Mouse (Mus musculus) MEL (cell line): ENCODE measurements around the gene Ccdc85c. TPM values are rescaled to one million over a fixed set of nuclear protein-coding genes. Genes with fewer than 3 reads are reported as not detected.

ENCODE experiments used
- DNase-seq: peaks from one replicate; pipeline ENCODE4 v3.0.0; 2011; ENCODE audit warnings: low read depth, low spot score
- H3K27ac ChIP-seq: 2 replicates; pipeline ENCODE4 v1.5.1; 2012; ENCODE audit warnings: low read depth, mild to moderate bottlenecking, control low read depth, low read length, moderate library complexity; ENCODE audit not compliant: control insufficient read depth
- H3K27me3 ChIP-seq, 2 experiments: fragments of 150-350 bp in 1 of 2; sonication (generic) in 1 of 2; 2 replicates each; pipeline ENCODE4 v1.6.1; 2012; ENCODE audit warnings: low read length in 2 of 2, mild to moderate bottlenecking in 2 of 2, improper control_type of control experiment in 1 of 2, moderate library complexity in 1 of 2; ENCODE audit not compliant: insufficient read depth in 2 of 2, control insufficient read depth in 1 of 2
- H3K36me3 ChIP-seq, 2 experiments: 2 replicates each; pipeline ENCODE4 v1.6.1; 2012 to 2014; ENCODE audit warnings: low read length in 2 of 2, improper control_type of control experiment in 1 of 2, inconsistent platforms in 1 of 2, mild to moderate bottlenecking in 1 of 2; ENCODE audit not compliant: insufficient read depth in 2 of 2, control insufficient read depth in 1 of 2
- H3K4me1 ChIP-seq, 2 experiments: fragments of 150-350 bp in 1 of 2; sonication (generic) in 1 of 2; 2 replicates each; pipeline ENCODE4 v1.6.1; 2012; ENCODE audit warnings: low read length in 2 of 2, improper control_type of control experiment in 1 of 2, mild to moderate bottlenecking in 1 of 2; ENCODE audit not compliant: insufficient read depth in 2 of 2, control insufficient read depth in 1 of 2
- H3K4me3 ChIP-seq, 2 experiments: fragments of 150-350 bp in 1 of 2; sonication (generic) in 1 of 2; 2 replicates each; pipeline ENCODE4 v1.5.1; 2012; ENCODE audit warnings: low read depth in 2 of 2, low read length in 2 of 2, mild to moderate bottlenecking in 2 of 2, moderate library complexity in 2 of 2, control low read depth in 1 of 2, improper control_type of control experiment in 1 of 2; ENCODE audit not compliant: control insufficient read depth in 1 of 2, insufficient read depth in 1 of 2
- H3K79me2 ChIP-seq: 2 replicates; pipeline ENCODE4 v1.6.1; 2012; ENCODE audit warnings: mild to moderate bottlenecking, low read length, moderate library complexity; ENCODE audit not compliant: control insufficient read depth, poor library complexity, insufficient read depth
- H3K9ac ChIP-seq: 2 replicates; pipeline ENCODE4 v1.6.1; 2012; ENCODE audit warnings: low read depth, mild to moderate bottlenecking, control low read depth, low read length, moderate library complexity; ENCODE audit not compliant: control insufficient read depth, poor library complexity, severe bottlenecking
- H3K9me3 ChIP-seq: fragments of 150-350 bp; sonication (generic); replicated peaks from 2 replicates; pipeline ENCODE4 v1.6.1; 2012; ENCODE audit warnings: mild to moderate bottlenecking, low read length, improper control_type of control experiment, moderate library complexity; ENCODE audit not compliant: insufficient read depth
- CHD1 ChIP-seq: IDR thresholded peaks from 2 replicates; pipeline ENCODE4 v1.6.1; 2012; ENCODE audit warnings: low read depth, mild to moderate bottlenecking, inconsistent platforms, low read length, improper control_type of control experiment
- CHD2 ChIP-seq: IDR thresholded peaks from 2 replicates; pipeline ENCODE4 v1.6.1; 2011; ENCODE audit warnings: low read length, improper control_type of control experiment
- GABPA ChIP-seq: IDR thresholded peaks from 2 replicates; pipeline ENCODE4 v1.6.1; 2012; ENCODE audit warnings: low read depth, mild to moderate bottlenecking, inconsistent platforms, low read length, improper control_type of control experiment, moderate library complexity
- HCFC1 ChIP-seq: IDR thresholded peaks from 2 replicates; pipeline ENCODE4 v1.6.1; 2012; ENCODE audit warnings: low read depth, mild to moderate bottlenecking, inconsistent platforms, low read length, improper control_type of control experiment, moderate library complexity
- JUND ChIP-seq: IDR thresholded peaks from 2 replicates; pipeline ENCODE4 v1.6.1; 2011; ENCODE audit warnings: low read depth, mild to moderate bottlenecking, improper control_type of control experiment, low read length
- KAT2A ChIP-seq: conservative IDR thresholded peaks from 2 replicates; pipeline ENCODE4 v1.6.1; 2012; ENCODE audit warnings: low read depth, low read length, improper control_type of control experiment, inconsistent platforms
- MAFK ChIP-seq: IDR thresholded peaks from 2 replicates; pipeline ENCODE4 v1.6.1; 2011; ENCODE audit warnings: low read depth, mild to moderate bottlenecking, low read length, improper control_type of control experiment, borderline replicate concordance
- MAZ ChIP-seq: IDR thresholded peaks from 2 replicates; pipeline ENCODE4 v1.6.1; 2012; ENCODE audit warnings: low read depth, mild to moderate bottlenecking, inconsistent platforms, low read length, improper control_type of control experiment
- NRF1 ChIP-seq: IDR thresholded peaks from 2 replicates; pipeline ENCODE4 v1.6.1; 2014; ENCODE audit warnings: low read depth, mild to moderate bottlenecking, inconsistent platforms, low read length, improper control_type of control experiment, moderate library complexity; ENCODE audit not compliant: poor library complexity, insufficient read depth, severe bottlenecking
- POLR2AphosphoS2 ChIP-seq: IDR thresholded peaks from 2 replicates; pipeline ENCODE4 v1.6.1; 2011; ENCODE audit warnings: low read length, improper control_type of control experiment
- RCOR1 ChIP-seq: IDR thresholded peaks from 2 replicates; pipeline ENCODE4 v1.6.1; 2012; ENCODE audit warnings: low read depth, mild to moderate bottlenecking, inconsistent platforms, low read length, improper control_type of control experiment
- UBTF ChIP-seq: IDR thresholded peaks from 2 replicates; pipeline ENCODE4 v1.6.1; 2012; ENCODE audit warnings: low read depth, mild to moderate bottlenecking, inconsistent platforms, low read length, improper control_type of control experiment, moderate library complexity, borderline replicate concordance; ENCODE audit not compliant: insufficient read depth
- USF1 ChIP-seq: IDR thresholded peaks from 2 replicates; pipeline ENCODE4 v1.6.1; 2014; ENCODE audit warnings: low read depth, mild to moderate bottlenecking, inconsistent platforms, low read length, improper control_type of control experiment, moderate library complexity
- ZKSCAN1 ChIP-seq: IDR thresholded peaks from 2 replicates; pipeline ENCODE4 v1.6.1; 2012; ENCODE audit warnings: low read depth, mild to moderate bottlenecking, inconsistent platforms, low read length, improper control_type of control experiment, moderate library complexity
- ZMIZ1 ChIP-seq: IDR thresholded peaks from 2 replicates; pipeline ENCODE4 v1.6.1; 2012; ENCODE audit warnings: low read depth, mild to moderate bottlenecking, inconsistent platforms, low read length, improper control_type of control experiment, moderate library complexity
- polyA plus RNA-seq, 2 experiments: library from polyadenylated mRNA; stranded (reverse) in 1 of 2; unstranded in 1 of 2; fragments of >175 nt in 1 of 2; fragments of >200 nt in 1 of 2; gene quantifications; 2 replicates each; pipeline versions ENCODE4 v1.2.1 to v1.2.4; 2012; ENCODE audit warnings: low replicate concordance in 2 of 2, low read depth in 1 of 2; ENCODE audit not compliant: insufficient read length in 2 of 2, insufficient read depth in 1 of 2, missing spikeins in 1 of 2
- total RNA-seq: library from RNA; depleted of rRNA; stranded (reverse); fragments of 300-350 nt; gene quantifications from 2 replicates; pipeline ENCODE4 v1.2.3, GENCODE M21; 2012

The Ccdc85c gene
- total and polyA plus RNA-seq, 3 experiments, result 19.8 to 24.8 TPM; not detected in 1

DNA sequence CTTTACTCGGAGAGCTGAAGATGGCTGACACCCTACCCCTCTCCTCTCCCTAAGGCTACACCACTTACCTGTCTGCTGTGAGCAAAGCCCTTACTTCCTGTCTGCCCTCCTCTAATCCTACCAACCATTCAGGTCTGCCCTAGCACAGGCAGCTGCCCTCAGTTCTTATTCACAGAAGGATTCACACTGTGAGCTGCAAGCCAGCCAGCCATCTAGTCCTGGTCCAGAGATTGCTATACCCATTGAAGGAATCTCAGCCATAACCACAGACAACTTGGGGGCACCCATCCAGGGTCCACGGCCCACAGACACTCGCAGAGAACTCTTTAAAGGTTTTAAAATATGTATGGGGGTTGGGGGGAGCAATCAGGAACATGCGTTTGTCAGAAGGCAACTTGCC, 11.2 kb upstream of the Ccdc85c start:
- Histone ChIP-seq H3K9me3 (no peaks in the 10 kb centered on the region), H3K9ac (no peak overlapping the region), H3K36me3 (no peaks in the 10 kb centered on the region), H3K4me1 (no peaks in the 10 kb centered on the region), H3K27ac (no peak overlapping the region), H3K27me3 (no peaks in the 10 kb centered on the region), H3K4me3 (no peak overlapping the region), H3K79me2 (no peaks in the 10 kb centered on the region)
- DNase-seq, result no peak
- TF ChIP-seq UBTF (no peak), MAZ (no peak), NRF1 (no peak)

DNA sequence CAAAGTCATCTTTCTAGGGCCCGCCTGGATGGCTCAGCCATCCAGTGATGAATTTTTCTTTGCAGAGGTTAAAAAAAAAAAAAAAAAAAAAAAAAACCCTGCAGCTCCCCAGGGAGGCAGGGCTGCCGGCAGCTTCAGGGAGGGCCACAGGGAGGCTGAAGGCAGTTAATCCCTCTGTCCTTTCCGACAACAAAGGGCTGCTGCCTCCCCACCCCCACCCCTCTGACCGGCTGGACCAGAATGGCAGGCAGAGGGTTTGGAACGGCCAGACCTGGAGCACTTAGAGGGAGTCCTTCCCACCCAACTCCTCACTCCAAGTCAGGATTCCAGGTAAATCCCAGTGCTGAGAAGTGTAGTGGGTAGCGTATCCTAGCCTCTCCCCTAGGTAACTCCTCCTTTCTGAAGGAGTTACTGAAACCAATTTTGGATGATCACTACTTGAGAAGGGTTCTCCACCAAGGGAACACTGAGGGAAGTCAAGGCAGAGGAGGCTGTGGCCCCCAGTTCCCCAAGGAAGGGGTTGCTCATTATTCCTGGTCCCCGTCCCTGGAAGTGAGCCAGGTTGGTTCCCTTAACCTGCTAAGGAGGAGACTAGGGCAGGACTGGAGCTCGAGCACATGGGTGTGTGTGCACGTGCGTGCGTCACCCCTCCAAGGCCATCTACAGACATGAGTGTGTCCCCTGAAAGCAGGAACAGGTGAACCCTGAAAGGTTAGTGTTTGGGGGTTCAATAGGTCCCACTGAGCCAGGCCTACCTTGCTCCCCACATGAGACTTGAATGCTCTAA, 10.2 kb upstream of the Ccdc85c start:
- TF ChIP-seq CHD2, result no peak
- no peak for TF ChIP-seq JUND
- TF ChIP-seq USF1, result no peak
- no peak for TF ChIP-seq ZMIZ1
- no peak for TF ChIP-seq HCFC1
- TF ChIP-seq MAFK, result no peak
- no peak for TF ChIP-seq GABPA
- Histone ChIP-seq H3K27me3 (no peaks in the 10 kb centered on the region), H3K9me3 (no peaks in the 10 kb centered on the region), H3K4me3 (no peak overlapping the region), H3K4me1 (no peaks in the 10 kb centered on the region), H3K27ac (no peak overlapping the region), H3K36me3 (no peaks in the 10 kb centered on the region), H3K9ac (no peak overlapping the region), H3K79me2 (no peaks in the 10 kb centered on the region)
- DNase-seq, result no peak

DNA sequence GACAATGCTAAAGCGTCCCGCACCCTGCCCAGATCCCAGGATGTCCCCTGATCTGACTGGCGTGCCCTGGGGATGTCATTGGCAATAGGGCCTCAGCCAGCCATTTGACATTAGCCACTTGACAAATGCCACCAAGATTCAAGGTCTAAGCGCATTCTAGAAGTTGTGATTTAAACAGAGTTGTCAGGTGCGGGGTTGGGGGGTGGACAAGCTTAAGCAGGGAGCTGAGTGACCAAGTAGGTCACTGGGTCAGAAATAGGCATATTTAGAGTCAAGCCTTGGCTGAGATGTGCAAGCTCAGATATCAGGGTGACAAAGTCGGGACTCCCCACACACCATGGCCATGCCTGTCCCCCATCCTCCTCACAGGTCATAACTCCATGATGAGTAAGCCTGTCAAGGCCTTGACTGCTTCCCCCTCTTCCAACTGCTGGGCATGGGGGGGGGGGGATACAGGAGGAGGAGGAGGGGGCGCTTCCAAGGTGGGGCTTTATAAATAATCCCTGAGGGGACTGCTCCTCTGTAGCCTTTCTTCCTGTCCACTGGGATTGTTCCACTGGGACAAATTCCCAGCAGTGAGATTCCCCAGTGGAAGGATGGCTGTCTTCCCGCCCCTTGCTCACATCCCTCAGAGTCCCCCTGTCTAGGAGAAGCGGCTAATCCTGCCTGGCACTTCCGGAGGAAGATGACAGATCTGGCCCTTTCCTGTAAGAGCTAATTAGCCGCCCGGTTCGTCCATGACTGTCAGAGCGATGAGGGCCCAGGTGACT, 9.4 kb upstream of the Ccdc85c start:
- H3K9me3 ChIP-seq, result no peaks in the 10 kb centered on the region
- H3K4me1 ChIP-seq, result no peaks in the 10 kb centered on the region
- no peak overlapping the region for H3K27ac ChIP-seq
- H3K36me3 ChIP-seq, result no peaks in the 10 kb centered on the region
- H3K9ac ChIP-seq, result no peak overlapping the region
- H3K27me3 ChIP-seq, result no peaks in the 10 kb centered on the region
- TF ChIP-seq ZKSCAN1 (no peak), CHD1 (no peak), HCFC1 (no peak), RCOR1 (no peak), KAT2A (no peak), POLR2AphosphoS2 (no peak), USF1 (no peak)
- DNase-seq, result no peak
- H3K4me3 ChIP-seq, result no peak overlapping the region
- no peaks in the 10 kb centered on the region for H3K79me2 ChIP-seq
